Mouse (Mus musculus): ENCODE data around the gene Asic2. TPM values are rescaled to one million over a fixed set of nuclear protein-coding genes. Genes with fewer than 3 reads are reported as not detected.

Gene Asic2
- polyA plus RNA-seq, 1 experiment from 2014 or later, result 0.77 TPM

GRCm38 (mm10) chr11:80958086-80958671, 1010.1 kb downstream of the Asic2 start:
- Histone ChIP-seq H3K36me3 (no peaks in the 10 kb centered on the region), H3K4me3 (no peak overlapping the region), H3K9me3 (no peaks in the 10 kb centered on the region), H3K27me3 (ENCODE audit: insufficient read depth, poor library complexity, severe bottlenecking) (peaks cover 31% of the 10 kb centered on the region), H3K4me1 (no peaks in the 10 kb centered on the region), H3K27ac (no peak overlapping the region)
- 3% methylated on average over 16 of the region's 16 CpGs for WGBS
- DNase-seq (ENCODE audit: low spot score), result no peak

- H3K27ac ChIP-seq, result no peak overlapping the region
- no peaks in the 10 kb centered on the region for H3K36me3 ChIP-seq
- H3K4me3 ChIP-seq, result no peak overlapping the region
- no peak for DNase-seq (ENCODE audit: low spot score)
- no peaks in the 10 kb centered on the region for H3K9me3 ChIP-seq
- no peaks in the 10 kb centered on the region for H3K4me1 ChIP-seq
- 77% methylated on average over 6 of the region's 6 CpGs for WGBS
- H3K27me3 ChIP-seq (ENCODE audit: insufficient read depth, poor library complexity, severe bottlenecking), result peaks cover 31% of the 10 kb centered on the region
Measured at GRCm38 (mm10) chr11:80955915-80956314, 1012.3 kb downstream of the Asic2 start.

- 76% methylated on average over 8 of the region's 8 CpGs for WGBS
- H3K4me1 ChIP-seq, result no peaks in the 10 kb centered on the region
- H3K4me3 ChIP-seq, result no peak overlapping the region
- no peak for DNase-seq (ENCODE audit: low spot score)
- no peak overlapping the region for H3K27ac ChIP-seq
- H3K27me3 ChIP-seq (ENCODE audit: insufficient read depth, poor library complexity, severe bottlenecking), result peaks cover 28% of the 10 kb centered on the region
- H3K36me3 ChIP-seq, result no peaks in the 10 kb centered on the region
- no peaks in the 10 kb centered on the region for H3K9me3 ChIP-seq
Measured at GRCm38 (mm10) chr11:80954147-80954546, 1014.1 kb downstream of the Asic2 start.

- H3K27me3 ChIP-seq (ENCODE audit: insufficient read depth, poor library complexity, severe bottlenecking), result no peaks in the 10 kb centered on the region
- 78% methylated on average over 11 of the region's 11 CpGs for WGBS
- no peak for DNase-seq (ENCODE audit: low spot score)
- no peak overlapping the region for H3K27ac ChIP-seq
- no peaks in the 10 kb centered on the region for H3K4me1 ChIP-seq
- H3K4me3 ChIP-seq, result no peak overlapping the region
- H3K9me3 ChIP-seq, result no peaks in the 10 kb centered on the region
- no peaks in the 10 kb centered on the region for H3K36me3 ChIP-seq
Measured at GRCm38 (mm10) chr11:80949068-80949738, 1019.1 kb downstream of the Asic2 start.

GRCm38 (mm10) chr11:80948103-80948502, 1020.2 kb downstream of the Asic2 start:
- Histone ChIP-seq H3K27ac (no peak overlapping the region), H3K4me1 (no peaks in the 10 kb centered on the region), H3K36me3 (no peaks in the 10 kb centered on the region), H3K4me3 (no peak overlapping the region), H3K27me3 (ENCODE audit: insufficient read depth, poor library complexity, severe bottlenecking) (no peaks in the 10 kb centered on the region), H3K9me3 (no peaks in the 10 kb centered on the region)
- 36% methylated on average over 2 of the region's 2 CpGs for WGBS
- no peak for DNase-seq (ENCODE audit: low spot score)

- H3K36me3 ChIP-seq, result no peaks in the 10 kb centered on the region
- no peak for DNase-seq (ENCODE audit: low spot score)
- WGBS, result 76% methylated on average over 6 of the region's 6 CpGs
- H3K27ac ChIP-seq, result no peak overlapping the region
- no peak overlapping the region for H3K4me3 ChIP-seq
- no peaks in the 10 kb centered on the region for H3K9me3 ChIP-seq
- H3K4me1 ChIP-seq, result no peaks in the 10 kb centered on the region
- no peaks in the 10 kb centered on the region for H3K27me3 ChIP-seq (ENCODE audit: insufficient read depth, poor library complexity, severe bottlenecking)
Measured at GRCm38 (mm10) chr11:80946163-80946562, 1022.1 kb downstream of the Asic2 start.

GRCm38 (mm10) chr11:80923286-80923951, 1044.8 kb downstream of the Asic2 start:
- WGBS, result 89% methylated on average over 19 of the region's 19 CpGs
- no peak overlapping the region for H3K27ac ChIP-seq
- no peaks in the 10 kb centered on the region for H3K27me3 ChIP-seq (ENCODE audit: insufficient read depth, poor library complexity, severe bottlenecking)
- H3K4me1 ChIP-seq, result no peaks in the 10 kb centered on the region
- no peaks in the 10 kb centered on the region for H3K9me3 ChIP-seq
- no peaks in the 10 kb centered on the region for H3K36me3 ChIP-seq
- no peak overlapping the region for H3K4me3 ChIP-seq
- no peak for DNase-seq (ENCODE audit: low spot score)

- H3K27ac ChIP-seq, result no peak overlapping the region
- no peaks in the 10 kb centered on the region for H3K27me3 ChIP-seq (ENCODE audit: insufficient read depth, poor library complexity, severe bottlenecking)
- no peaks in the 10 kb centered on the region for H3K4me1 ChIP-seq
- 77% methylated on average over 5 of the region's 5 CpGs for WGBS
- H3K36me3 ChIP-seq, result no peaks in the 10 kb centered on the region
- DNase-seq (ENCODE audit: low spot score), result peak; percentile 22
- no peak overlapping the region for H3K4me3 ChIP-seq
- no peaks in the 10 kb centered on the region for H3K9me3 ChIP-seq
Measured at GRCm38 (mm10) chr11:80918332-80918731, 1049.9 kb downstream of the Asic2 start.

- H3K36me3 ChIP-seq, result no peaks in the 10 kb centered on the region
- H3K27me3 ChIP-seq (ENCODE audit: insufficient read depth, poor library complexity, severe bottlenecking), result 0 out of 2 replicates have a peak, but pooled peaks cover under 1% of the 10 kb centered on the region
- H3K9me3 ChIP-seq, result no peaks in the 10 kb centered on the region
- H3K27ac ChIP-seq, result no peak overlapping the region
- no peaks in the 10 kb centered on the region for H3K4me1 ChIP-seq
- no peak overlapping the region for H3K4me3 ChIP-seq
- no peak for DNase-seq (ENCODE audit: low spot score)
Measured at GRCm38 (mm10) chr11:80917688-80918087, 1050.6 kb downstream of the Asic2 start.

- no peaks in the 10 kb centered on the region for H3K9me3 ChIP-seq
- H3K27ac ChIP-seq, result no peak overlapping the region
- 42% methylated on average over 4 of the region's 4 CpGs for WGBS
- no peak overlapping the region for H3K4me3 ChIP-seq
- DNase-seq (ENCODE audit: low spot score), result peak; percentile 38
- H3K27me3 ChIP-seq (ENCODE audit: insufficient read depth, poor library complexity, severe bottlenecking), result 0 out of 2 replicates have a peak, but pooled peaks cover 3% of the 10 kb centered on the region
- no peaks in the 10 kb centered on the region for H3K4me1 ChIP-seq
- H3K36me3 ChIP-seq, result no peaks in the 10 kb centered on the region
Measured at GRCm38 (mm10) chr11:80913408-80914024, 1054.7 kb downstream of the Asic2 start.

- H3K9me3 ChIP-seq, result no peaks in the 10 kb centered on the region
- H3K4me1 ChIP-seq, result no peaks in the 10 kb centered on the region
- 0 out of 2 replicates have a peak, but pooled peaks cover 3% of the 10 kb centered on the region for H3K27me3 ChIP-seq (ENCODE audit: insufficient read depth, poor library complexity, severe bottlenecking)
- 78% methylated on average over 5 of the region's 5 CpGs for WGBS
- no peak overlapping the region for H3K27ac ChIP-seq
- no peaks in the 10 kb centered on the region for H3K36me3 ChIP-seq
- no peak overlapping the region for H3K4me3 ChIP-seq
- DNase-seq (ENCODE audit: low spot score), result no peak
Measured at GRCm38 (mm10) chr11:80912721-80913120, 1055.5 kb downstream of the Asic2 start.

GRCm38 (mm10) chr11:80907820-80908219, 1060.4 kb downstream of the Asic2 start:
- no peaks in the 10 kb centered on the region for H3K36me3 ChIP-seq

GRCm38 (mm10) chr11:80906456-80906855, 1061.8 kb downstream of the Asic2 start:
- H3K36me3 ChIP-seq, result no peaks in the 10 kb centered on the region
- H3K9me3 ChIP-seq, result no peaks in the 10 kb centered on the region
- no peaks in the 10 kb centered on the region for H3K4me1 ChIP-seq
- H3K4me3 ChIP-seq, result no peak overlapping the region
- WGBS, result 36% methylated on average over 4 of the region's 4 CpGs
- no peaks in the 10 kb centered on the region for H3K27me3 ChIP-seq (ENCODE audit: insufficient read depth, poor library complexity, severe bottlenecking)
- no peak overlapping the region for H3K27ac ChIP-seq
- DNase-seq (ENCODE audit: low spot score), result no peak

More at GRCm38 (mm10) chr11:80907820-80908219, 1060.4 kb downstream of the Asic2 start:
- Histone ChIP-seq H3K9me3 (no peaks in the 10 kb centered on the region), H3K4me3 (no peak overlapping the region), H3K27me3 (ENCODE audit: insufficient read depth, poor library complexity, severe bottlenecking) (0 out of 2 replicates have a peak, but pooled peaks cover 3% of the 10 kb centered on the region), H3K27ac (no peak overlapping the region), H3K4me1 (no peaks in the 10 kb centered on the region)
- no peak for DNase-seq (ENCODE audit: low spot score)
- 79% methylated on average over 6 of the region's 6 CpGs for WGBS
